Mouse (Mus musculus) adrenal gland, postnatal 14 days (tissue): ENCODE results near the gene Jmjd1c. TPM values are rescaled to one million over a fixed set of nuclear protein-coding genes. Genes with fewer than 3 reads are reported as not detected.

Experiments used
- DNase-seq: peaks from one replicate; pipeline ENCODE4 v3.0.0; 2021; ENCODE audit warnings: mixed read lengths
- total RNA-seq: library from RNA; stranded (reverse); gene quantifications from 2 replicates; pipeline ENCODE4 v1.2.3, GENCODE M21; 2021

Gene Jmjd1c
- total RNA-seq, 1 experiment from 2014 or later, result 56.4 TPM

- DNase-seq, result peak; percentile 49
Measured at GRCm38 (mm10) chr10:67131709-67132108, 35.8 kb downstream of the Jmjd1c start.

- DNase-seq, result no peak
Measured at GRCm38 (mm10) chr10:67134322-67134721, 38.4 kb downstream of the Jmjd1c start.

DNA sequence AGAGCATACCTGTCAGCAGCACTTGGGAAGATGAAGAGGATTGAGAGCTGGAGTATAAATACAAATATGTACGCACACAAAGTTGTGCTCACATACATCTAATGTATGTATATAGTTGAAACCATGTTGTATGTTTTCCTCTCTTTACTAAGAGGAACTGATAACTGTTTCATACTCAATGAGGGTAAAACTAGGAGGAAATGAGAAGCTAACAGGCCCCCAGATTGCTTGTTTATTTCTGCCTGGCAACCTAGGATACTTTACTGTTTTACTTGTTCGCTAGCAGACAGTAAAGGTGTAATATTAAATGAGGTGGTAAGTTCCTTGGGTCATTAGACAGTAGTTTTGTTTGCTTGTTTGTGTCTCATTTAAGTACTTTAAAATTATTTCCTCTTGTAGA lies 41.5 kb downstream of the Jmjd1c start:
- no peak for DNase-seq

- no peak for DNase-seq
Measured at GRCm38 (mm10) chr10:67143661-67144060, 47.7 kb downstream of the Jmjd1c start.

GRCm38 (mm10) chr10:67144269-67144668 lies 48.3 kb downstream of the Jmjd1c start:
- no peak for DNase-seq

DNA sequence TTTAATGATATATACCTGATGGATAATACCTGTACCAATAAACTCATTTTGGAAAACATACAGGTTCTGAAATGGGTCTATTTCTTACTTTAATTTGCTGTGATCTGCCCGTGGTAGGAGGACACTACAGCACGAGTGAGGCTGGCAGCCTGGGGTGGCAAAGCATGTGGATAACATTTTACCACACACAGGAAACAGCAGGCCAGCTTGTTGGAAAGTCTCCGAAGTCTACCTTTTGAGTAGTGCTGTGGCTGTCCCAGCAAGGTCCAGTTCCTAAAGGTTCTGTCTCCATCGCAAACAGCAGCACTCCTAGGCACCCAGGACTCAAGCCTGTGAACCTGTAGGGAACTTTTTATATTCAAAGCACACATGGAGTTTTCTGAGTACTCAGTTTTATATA lies 49.7 kb downstream of the Jmjd1c start:
- no peak for DNase-seq

GRCm38 (mm10) chr10:67151766-67152165 lies 55.8 kb downstream of the Jmjd1c start:
- DNase-seq, result no peak

DNA sequence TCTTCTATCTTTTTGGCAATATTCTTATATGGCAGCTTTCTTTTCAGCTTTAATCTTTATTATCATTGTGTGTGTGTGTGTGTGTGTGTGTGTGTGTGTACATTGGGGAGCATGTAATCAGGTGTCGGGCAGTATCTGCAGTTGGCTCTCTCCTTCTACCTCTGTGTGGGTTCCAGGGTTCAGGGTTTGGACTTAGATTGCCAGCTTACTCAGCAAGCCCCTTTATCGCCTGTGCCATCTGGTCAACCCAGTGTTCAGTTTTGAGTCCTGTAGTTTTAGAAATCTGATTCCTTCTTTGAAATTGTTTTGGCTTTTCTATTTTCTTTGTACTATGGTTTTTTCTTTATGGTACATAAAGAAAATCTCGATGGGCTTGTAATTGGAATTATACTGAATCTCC lies 58.7 kb downstream of the Jmjd1c start:
- no peak for DNase-seq

DNA sequence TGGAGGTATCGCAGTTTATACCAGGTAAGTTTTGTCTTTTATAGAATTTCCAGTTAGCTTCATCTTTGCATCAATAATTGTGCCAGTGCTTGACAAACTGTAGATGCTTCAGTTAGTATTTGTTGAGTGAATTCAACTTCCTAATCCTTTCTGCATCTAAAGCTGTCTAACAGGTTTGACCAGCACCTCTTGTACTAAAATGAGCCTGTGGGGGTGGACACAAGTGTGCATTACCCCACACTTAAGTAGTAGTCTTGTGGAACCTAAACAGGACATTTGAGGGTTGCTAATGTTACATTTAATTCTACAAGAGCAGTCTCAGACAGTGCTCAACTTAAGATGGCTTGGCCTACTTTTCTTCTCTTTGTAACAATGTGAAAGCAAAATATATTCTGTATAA lies 78.1 kb downstream of the Jmjd1c start:
- no peak for DNase-seq

DNA sequence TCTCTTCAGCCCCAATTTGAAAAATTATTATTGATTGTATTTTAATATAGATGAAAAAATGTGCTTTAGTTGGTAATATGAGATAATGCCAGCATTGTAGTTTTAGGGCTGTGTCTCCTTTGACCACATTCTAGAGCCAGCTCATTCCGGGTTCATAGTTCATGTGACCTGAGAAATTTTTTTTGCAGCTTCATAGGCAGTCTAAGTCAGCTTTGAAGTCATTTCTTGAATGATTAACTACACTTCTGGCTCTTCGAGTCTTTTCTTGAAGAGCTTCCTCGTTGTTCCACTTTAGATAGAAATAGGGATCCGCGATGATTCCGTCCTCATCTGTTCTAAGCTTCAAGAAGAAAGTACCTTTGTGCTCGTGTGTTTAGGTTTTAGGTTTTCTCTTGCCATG lies 80.1 kb downstream of the Jmjd1c start:
- no peak for DNase-seq

DNA sequence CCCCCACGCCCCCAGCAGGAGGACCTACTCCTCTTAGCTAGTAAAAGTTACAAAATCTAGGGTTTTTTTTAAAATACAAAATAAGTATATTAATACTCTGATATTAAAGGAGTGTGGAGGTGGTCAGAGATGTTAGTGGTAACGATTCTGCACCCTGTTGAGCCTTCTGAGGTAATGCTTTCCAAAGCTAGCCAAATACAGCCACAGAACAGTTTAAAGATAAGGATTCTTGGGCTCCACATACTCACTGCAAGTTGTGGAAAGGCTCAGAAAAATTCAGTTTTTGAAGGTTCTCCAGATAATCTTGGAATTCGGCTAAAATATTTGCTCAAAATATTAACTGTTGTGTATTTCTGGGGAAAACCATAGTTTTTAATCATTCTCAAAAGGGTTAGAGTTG lies 81.0 kb downstream of the Jmjd1c start:
- no peak for DNase-seq

- no peak for DNase-seq
Measured at GRCm38 (mm10) chr10:67177410-67177809, 81.5 kb downstream of the Jmjd1c start.

DNA sequence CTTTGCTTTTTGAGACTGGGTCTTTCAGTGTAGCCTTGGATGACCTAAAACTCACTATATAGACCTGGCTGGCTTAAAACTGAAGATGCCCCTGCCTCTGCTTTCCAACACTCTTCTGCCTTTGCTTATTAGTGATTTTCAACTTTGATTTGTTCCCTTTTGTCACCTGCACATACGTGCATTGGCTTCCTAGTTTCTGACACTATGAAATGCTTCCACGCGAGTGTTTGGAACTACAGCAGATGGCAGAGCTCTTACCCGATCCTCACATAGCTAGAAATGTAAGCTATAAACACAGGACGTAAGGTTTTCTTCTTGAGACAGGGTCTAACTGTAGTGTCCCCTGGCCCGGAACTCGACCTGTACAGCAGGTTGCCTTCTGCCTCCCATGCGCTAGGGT lies 84.1 kb downstream of the Jmjd1c start:
- no peak for DNase-seq

GRCm38 (mm10) chr10:67180799-67181198 lies 84.9 kb downstream of the Jmjd1c start:
- no peak for DNase-seq

- no peak for DNase-seq
Measured at GRCm38 (mm10) chr10:67182651-67183050, 86.7 kb downstream of the Jmjd1c start.

DNA sequence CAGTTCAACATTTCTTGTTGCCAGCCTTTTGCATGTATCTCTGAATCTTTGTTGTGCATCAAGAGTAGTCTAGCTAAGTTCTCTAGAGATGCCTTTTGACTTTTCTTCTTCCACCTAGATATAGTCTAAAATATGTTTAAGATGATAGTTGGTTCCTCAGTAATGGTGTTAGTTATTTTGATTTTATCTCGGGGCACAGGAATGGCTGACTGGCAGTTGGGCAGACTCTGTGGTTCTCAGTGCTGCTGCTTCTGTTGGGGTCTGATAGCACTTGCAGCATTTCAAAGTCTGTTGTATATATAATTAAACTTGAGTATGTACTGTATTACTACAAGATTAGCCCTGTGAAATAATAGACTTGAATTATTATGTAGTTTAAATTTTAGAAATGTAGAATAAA lies 87.2 kb downstream of the Jmjd1c start:
- DNase-seq, result no peak

DNA sequence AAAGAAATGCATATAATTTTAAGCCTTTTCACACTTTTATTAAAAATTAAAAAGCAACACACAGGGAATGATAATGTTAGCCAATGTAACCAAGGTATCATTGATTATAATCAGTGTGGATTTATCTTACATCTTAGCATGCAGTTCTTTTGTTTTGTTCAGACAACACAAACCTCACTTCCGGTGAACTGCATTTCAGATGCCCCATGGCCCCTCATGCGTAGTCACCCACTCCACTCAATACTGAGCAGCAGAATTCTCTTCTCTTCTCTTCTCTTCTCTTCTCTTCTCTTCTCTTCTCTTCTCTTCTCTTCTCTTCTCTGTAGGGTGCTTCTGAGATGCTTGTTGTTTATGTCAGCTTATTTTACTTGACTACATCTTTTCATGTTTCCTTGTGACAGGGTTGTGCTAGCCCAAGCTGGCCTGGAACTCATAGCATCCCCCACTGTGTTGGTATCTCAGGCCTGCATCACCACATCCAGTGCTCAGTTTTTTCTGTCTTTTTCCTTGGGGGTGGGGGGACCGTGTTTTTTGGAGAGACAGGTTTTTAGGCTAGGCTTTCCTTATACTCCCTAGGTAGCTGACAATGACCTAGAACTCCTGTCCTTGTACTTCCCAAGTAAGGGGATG lies 88.6 kb downstream of the Jmjd1c start:
- DNase-seq, result no peak

GRCm38 (mm10) chr10:67185491-67186081 lies 89.7 kb downstream of the Jmjd1c start:
- peak; percentile 80 for DNase-seq

GRCm38 (mm10) chr10:67186489-67186888 lies 90.6 kb downstream of the Jmjd1c start:
- no peak for DNase-seq

DNA sequence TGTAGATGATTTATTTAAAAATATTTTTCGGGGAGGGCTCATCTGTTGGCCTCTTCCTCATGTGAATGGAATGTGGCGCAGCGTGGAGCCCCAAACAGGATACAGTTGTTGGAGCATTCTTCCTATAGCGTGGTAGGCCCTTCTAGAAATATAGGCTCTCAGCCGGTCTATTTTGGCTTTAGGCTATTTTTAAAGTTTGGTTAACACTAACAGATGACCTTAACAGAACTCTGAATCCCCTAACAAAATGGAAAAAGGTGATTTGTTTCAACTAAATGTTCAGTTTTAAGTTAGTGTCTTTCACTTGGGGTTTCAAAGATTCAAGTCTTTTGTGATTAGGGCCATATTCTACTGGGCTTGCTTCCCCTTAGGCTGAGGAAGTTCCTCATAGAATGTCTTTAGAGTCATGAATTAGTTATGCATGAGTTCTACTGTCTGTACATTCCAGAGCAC lies 91.1 kb downstream of the Jmjd1c start:
- peak; percentile 22 for DNase-seq

GRCm38 (mm10) chr10:67187952-67188351 lies 92.0 kb downstream of the Jmjd1c start:
- no peak for DNase-seq

GRCm38 (mm10) chr10:67189057-67189456 lies 93.1 kb downstream of the Jmjd1c start:
- DNase-seq, result no peak

- DNase-seq, result peak; percentile 16
Measured at GRCm38 (mm10) chr10:67190261-67190660, 94.3 kb downstream of the Jmjd1c start.

- peak; percentile 14 for DNase-seq
Measured at GRCm38 (mm10) chr10:67192366-67192765, 96.4 kb downstream of the Jmjd1c start.
